Mouse (Mus musculus) cortical plate, adult 2 months (tissue): ENCODE measurements at regions not wholly inside any gene's neighbourhood (a gene's known extent, or its start where the extent isn't known, plus 50 kb on each side); places are given as distances from the start of the nearest gene placed in this dataset.

Source experiments
- CTCF ChIP-seq: fragments of 200-500 bp; IDR thresholded peaks from 2 replicates; pipeline ENCODE4 v1.5.1; 2011; ENCODE audit warnings: mild to moderate bottlenecking, control low read depth, low read length; ENCODE audit not compliant: insufficient read depth; ENCODE audit errors: extremely low read depth
- POLR2A ChIP-seq: fragments of 200-500 bp; IDR thresholded peaks from 2 replicates; pipeline ENCODE4 v1.6.1; 2011; ENCODE audit warnings: mild to moderate bottlenecking, low read length, control low read depth; ENCODE audit not compliant: insufficient read depth; ENCODE audit errors: extremely low read depth

GRCm38 (mm10) chr4:53269251-53269842 is 109.7 kb upstream of the Abca1 start:
- TF ChIP-seq CTCF (no peak), POLR2A (no peak)
